Mouse (Mus musculus) monocyte, adult 2 months (primary cell): ENCODE data around the gene Apbb2.

ENCODE experiments used
- DNase-seq, 2 experiments: peaks; one replicate each; pipeline ENCODE4 v3.0.0; 2022; ENCODE audit warnings: low spot score in 2 of 2, low read depth in 1 of 2

The Apbb2 gene

DNA sequence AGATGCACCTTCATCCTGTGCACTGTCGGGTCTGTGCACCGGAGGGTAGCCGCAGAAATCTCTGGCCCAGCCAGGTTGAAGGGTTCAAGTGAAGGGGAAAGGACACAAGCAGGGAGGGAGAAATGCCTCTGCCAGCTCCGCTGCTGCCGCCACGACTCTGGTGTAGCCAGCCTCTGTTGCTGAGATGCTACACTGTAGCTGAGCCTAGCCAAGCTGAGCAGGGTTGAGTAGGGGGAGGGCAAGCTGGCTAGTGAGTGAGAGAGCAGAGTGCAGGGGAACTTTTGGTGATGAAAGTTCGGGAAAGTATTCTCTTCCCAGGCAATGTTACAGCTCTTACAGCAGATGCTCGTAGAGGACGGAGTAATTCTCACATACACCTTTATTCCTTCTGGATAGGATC is 66.3 kb downstream of the Apbb2 start:
- no peak for DNase-seq

DNA sequence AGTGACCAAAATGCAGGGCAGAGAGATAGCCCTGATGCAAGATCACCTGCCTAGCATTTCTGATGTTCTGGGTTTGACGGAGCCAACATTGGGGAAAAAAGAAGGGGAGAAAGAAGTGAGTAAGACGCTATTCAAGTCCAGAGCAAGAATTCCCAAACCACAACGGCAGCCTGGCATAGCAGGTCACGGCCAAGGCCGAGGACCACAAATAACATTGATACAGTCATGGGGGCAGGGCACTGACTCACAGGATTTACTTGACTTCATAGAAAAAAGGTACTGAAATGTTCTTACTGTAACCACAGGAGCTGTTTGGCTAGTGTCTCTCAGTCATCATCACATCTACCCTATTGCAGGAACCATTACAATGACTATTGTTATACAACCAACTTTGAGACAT is 68.3 kb downstream of the Apbb2 start:
- DNase-seq = no peak

DNA sequence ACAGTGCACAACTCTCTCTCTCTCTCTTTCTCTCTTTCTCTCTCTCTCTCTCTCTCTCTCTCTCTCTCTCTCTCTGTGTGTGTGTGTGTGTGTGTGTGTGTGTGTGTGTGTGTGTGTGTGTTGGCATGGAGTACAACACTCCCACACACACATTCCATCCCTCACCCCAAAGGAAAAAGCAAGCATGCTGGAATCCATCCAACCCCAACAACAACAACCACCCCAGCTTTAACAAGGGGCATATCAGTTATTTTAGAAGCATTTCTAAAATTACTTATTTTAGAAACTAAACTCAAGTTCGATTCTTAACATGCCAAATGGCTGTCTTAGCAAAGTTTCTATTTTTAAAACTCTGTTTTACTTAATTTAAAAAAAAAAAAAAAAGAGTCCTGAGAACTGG is 68.9 kb downstream of the Apbb2 start:
- DNase-seq = no peak

DNA sequence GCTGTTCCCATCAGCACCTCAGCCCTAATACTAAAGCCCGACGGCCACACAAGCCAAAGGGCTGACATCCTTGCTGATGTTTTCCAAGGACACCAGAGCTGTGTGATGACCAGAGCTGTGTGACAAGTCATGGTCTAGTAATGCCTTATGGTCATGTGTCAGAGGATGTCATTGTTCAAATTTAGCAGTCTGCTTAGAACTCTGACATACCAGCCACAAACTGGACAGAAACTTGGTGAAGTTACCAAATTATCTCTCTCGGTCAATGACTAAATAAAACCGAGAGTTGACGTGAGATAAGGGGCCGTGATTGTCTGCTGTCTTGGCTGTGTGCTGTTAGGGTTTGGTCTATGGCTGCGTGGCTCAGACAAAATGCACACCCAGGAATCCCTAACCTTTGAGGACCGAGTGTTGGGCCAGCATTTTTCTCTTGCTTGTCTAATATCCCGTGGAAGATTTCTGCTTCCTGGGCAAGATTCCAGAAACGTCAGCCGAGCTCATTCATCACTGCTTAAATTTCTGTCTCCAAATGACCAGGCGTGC is 71.5 kb downstream of the Apbb2 start:
- no peak for DNase-seq

DNA sequence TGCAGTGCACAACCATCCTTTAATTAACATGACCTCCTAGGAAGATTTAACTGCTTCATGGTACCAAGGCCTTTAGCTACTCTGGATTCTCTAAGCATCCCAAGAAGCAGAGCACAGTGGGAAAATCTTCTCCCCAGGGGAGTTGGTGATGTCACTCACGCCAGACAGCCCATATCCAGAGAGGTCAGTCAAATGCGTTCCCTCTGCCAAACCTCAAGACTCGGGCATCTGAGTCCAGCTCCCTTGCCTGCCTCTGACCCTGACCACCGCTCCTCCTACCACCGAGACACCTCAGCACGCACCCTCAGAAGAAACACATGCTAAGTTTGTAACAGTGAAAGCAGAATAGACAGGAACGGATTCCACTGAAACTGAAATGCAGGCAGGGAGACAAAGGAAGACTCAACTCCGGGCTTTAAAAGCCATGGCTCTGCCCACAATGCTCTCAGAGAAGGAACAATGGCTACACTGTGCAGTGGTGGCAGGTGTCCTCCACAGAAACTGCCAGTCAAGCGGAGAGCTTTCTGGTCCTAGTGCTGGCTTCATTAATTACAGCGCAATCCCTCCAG is 72.9 kb downstream of the Apbb2 start:
- no peak for DNase-seq

DNA sequence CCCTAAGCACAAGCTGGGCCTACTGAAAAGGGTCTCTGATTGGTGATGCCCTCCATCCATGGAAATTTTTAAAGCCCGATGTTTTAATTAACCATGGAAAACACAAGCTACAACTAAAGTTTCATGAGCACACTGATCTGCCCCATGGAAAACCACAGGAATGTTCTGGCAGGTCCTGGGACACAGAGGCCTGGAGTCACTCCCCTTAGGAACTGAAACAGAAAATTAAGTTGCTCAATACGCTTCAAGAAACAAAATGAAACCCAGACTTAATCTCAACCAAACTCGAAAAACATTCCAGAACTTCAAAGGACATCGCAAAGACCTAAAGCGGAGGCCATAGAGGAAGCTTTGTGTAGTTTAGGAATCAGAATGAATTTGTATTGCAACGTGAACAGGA is 74.8 kb downstream of the Apbb2 start:
- no peak for DNase-seq

- no peak for DNase-seq
These were observed 75.2 kb downstream of the Apbb2 start for GRCm38 (mm10) chr5:66543344-66543743.

GRCm38 (mm10) chr5:66542521-66542920 is 76.1 kb downstream of the Apbb2 start:
- DNase-seq = no peak

DNA sequence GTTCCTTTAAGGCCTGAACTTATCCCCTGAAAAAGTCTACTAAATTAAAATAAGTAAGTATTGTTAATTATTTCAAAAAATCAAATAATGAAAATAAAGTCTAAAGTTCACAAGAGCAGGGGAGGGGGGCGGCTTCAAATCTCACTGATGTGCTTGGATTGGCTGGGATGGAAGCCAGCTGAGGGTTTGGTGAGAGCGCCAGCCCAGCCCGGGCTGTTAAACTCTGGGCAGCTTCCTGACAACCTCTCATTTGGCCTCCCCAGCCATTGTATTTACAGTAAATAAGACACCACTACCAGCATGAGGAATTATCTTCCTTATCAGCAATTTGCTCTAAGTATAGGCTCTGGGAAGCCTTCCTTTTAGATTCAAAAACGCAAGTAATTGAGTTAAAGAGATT is 77.2 kb downstream of the Apbb2 start:
- no peak for DNase-seq

DNA sequence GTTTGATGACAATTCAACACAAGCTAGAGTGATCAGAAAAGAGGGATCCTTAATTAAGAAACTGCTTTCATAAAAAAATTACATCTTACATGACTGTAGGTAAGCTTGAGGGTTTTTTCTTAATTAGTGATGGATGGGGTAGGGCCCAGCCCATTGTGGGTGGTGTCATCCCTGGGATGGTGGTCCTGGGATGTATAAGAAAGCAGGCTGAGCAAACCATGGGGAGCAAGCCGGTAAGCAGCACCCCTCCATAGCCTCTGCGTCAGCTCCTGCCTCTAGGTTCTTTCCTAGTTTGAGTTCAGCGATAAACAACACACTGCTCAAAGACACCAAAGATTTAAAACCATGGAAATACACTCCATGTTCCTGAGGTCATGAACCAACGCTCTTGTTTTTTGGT is 78.3 kb downstream of the Apbb2 start:
- DNase-seq = no peak

GRCm38 (mm10) chr5:66537811-66538210 is 80.8 kb downstream of the Apbb2 start:
- DNase-seq = no peak

GRCm38 (mm10) chr5:66536696-66537358 is 81.8 kb downstream of the Apbb2 start:
- no peak for DNase-seq

DNA sequence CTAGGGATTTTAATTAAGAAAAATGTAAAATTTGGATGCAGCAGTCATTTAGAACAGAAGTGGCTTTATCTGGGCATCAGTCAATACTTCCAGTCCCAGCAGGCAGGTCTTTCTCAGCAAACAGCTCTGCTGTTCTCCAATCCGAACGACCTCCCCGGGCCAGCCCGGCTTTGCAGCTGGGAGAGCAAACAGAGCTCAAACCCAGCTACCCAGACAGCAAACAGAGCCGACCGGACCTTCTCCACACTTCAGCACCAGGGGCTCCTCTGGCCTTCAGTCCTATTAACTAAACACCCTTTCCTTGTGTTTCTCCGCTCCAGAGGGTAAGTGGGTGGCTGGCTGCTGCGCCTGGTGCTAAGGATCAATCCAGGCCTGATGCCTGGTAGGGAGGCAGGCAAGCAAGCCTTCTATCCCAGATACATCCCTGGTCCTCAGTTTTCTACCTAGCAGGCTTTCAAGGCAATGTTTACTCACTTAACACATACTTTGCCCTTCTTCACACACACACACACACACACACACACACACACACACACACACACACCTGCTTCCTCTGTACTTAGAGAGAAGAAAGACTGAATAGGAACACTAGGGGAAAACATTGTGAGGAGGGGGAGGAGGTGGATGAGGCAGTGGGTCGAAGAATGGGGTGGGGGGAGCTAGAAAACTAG is 82.9 kb downstream of the Apbb2 start:
- no peak for DNase-seq

DNA sequence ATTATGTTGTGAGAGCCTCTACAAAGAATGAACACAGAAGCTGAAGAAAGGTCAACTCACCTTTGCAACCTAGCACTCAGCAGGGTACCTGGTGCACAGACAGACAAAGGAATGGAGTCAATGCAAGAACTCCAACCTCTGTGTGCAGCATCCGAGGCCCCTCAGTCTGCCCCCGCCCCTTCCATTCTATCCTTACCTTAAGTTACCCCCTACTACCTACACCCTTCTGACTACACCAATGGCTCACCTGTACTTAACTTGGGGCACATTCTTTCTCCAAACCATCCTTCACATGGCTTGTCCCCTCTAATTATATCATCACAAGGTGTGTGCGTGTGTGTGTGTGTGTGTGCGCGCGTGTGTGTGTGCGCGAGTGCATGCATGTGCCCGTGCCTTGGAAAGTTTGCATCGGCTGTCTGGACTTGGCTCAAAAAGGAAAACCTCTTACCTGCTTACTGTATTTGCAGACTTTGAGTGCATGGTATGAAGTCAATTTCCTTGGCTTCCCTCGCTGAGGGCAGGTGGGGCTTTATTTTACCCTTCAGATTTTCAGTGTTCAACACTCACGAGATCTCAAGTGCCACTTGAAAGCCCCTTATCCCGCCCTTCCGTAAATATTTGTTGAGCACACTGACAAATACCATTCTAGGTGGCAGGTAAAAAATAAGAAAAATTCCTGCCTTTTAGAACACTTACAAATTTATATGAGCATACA is 84.7 kb downstream of the Apbb2 start:
- DNase-seq = no peak

DNA sequence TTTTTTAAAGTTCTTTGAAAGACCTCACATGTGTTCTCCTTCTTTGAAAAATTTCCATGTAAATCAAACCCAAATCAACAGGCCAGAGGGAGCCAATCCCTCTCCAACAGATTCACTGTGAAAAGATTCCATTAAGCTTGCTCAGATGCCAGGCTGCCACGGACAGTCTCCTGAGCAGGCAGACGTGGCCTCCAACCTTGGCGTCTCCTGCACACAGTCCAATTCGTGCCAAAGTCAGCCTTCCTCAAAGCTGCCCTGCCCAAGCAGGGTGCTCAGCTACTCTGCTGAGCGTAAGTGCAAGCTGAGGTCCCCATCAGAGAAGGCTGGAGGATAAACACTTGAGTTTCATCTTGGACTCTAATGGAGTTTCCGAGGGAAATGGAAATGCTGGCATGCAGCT is 85.8 kb downstream of the Apbb2 start:
- no peak for DNase-seq

DNA sequence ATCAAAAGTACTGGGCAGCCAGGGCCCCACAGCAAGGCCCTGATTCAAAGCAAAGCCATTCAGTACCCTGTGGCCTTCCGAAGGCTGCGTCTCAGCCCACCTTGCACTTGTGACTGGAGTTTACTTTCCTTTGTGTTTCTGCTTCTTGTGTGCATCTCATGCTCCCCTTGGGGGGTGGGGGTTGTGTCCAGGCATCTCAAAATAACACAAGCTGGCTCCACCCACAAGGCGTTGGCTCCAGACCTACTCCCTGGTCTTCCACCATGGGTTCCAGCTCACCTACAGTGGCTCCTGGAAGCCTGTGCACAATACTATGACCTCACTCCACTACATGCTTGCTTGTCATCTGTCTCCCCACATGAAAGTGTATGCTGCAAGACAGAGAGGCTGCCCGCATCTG is 88.2 kb downstream of the Apbb2 start:
- DNase-seq = no peak

DNA sequence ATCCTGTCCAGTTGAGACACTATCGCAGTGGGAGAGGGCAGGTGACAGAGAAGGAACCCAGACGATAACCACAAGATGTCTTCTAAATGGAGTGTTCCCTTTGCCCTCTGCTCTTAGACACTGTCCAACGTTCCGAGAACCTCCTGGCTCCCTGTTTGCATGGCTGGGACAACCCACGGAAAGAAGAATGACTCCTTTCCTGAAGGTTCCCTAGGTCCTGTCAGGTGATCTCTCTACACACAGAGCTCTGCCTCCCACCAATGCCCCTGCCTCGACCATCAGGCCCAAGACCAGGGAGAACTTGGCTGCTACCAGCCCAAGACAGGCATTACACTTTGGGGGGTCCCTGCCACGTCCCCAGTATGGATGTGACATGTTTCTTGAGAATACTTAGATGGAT is 89.0 kb downstream of the Apbb2 start:
- no peak for DNase-seq

- DNase-seq = no peak
These were observed 90.0 kb downstream of the Apbb2 start for GRCm38 (mm10) chr5:66528567-66528966.

DNA sequence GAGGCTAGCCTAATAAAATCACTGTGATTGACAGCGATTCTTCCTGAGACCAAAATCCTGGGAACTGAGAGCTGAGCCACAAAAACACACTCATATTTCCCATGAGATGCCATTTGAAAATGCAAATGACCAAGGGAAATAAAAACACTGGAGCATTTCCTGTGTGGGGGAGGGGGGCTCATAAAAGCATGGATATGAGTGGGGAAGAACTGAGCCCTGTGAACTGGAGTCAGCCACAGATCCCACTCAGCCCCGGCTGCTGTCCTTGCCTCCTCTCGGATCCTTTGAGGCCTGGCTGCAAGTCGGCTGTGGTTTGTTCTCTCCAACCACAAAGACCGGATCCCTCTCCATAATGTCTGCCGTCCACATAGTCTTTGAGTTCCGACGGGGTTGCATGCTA is 91.5 kb downstream of the Apbb2 start:
- no peak for DNase-seq

- peak in 1 of 2 experiments; percentile 5 for DNase-seq
These were observed 93.6 kb downstream of the Apbb2 start for GRCm38 (mm10) chr5:66525002-66525401.

- no peak for DNase-seq
These were observed 94.7 kb downstream of the Apbb2 start for GRCm38 (mm10) chr5:66523681-66524503.
